Mouse (Mus musculus) G1E (cell line): Measurements from ENCODE around the gene Nrip2. TPM values are rescaled to one million over a fixed set of nuclear protein-coding genes. Genes with fewer than 3 reads are reported as not detected.

Experiments
- ATAC-seq: 2 replicates; pipeline ENCODE4 v1.8.0; 2016; ENCODE audit warnings: mild to moderate bottlenecking; ENCODE audit not compliant: insufficient number of reproducible peaks, poor library complexity, low FRiP score, severe bottlenecking; ENCODE audit errors: extremely low read depth
- DNase-seq: peaks from one replicate; pipeline ENCODE4 v3.0.0; 2012; ENCODE audit warnings: low spot score
- H3K27me3 ChIP-seq: 2 replicates; pipeline ENCODE4 v1.6.1; 2012; ENCODE audit warnings: mild to moderate bottlenecking, low read length, inconsistent platforms; ENCODE audit not compliant: insufficient read depth
- H3K36me3 ChIP-seq: replicated peaks from 2 replicates; pipeline ENCODE3; 2012; ENCODE audit warnings: mild to moderate bottlenecking, inconsistent platforms
- H3K4me1 ChIP-seq: 2 replicates; pipeline ENCODE4 v1.6.1; 2012; ENCODE audit warnings: low read depth, low read length, inconsistent platforms, mixed read lengths; ENCODE audit not compliant: insufficient read depth
- H3K4me3 ChIP-seq: 2 replicates; pipeline ENCODE4 v1.5.1; 2012; ENCODE audit warnings: low read depth, mild to moderate bottlenecking, inconsistent platforms, low read length, moderate library complexity, mixed read lengths
- H3K9me3 ChIP-seq: replicated peaks from 2 replicates; pipeline ENCODE4 v1.6.1; 2012; ENCODE audit warnings: inconsistent platforms
- CTCF ChIP-seq: IDR thresholded peaks from 2 replicates; pipeline ENCODE4 v1.5.1; 2012; ENCODE audit warnings: low read depth, low read length, inconsistent platforms, mixed read lengths
- GATA1 ChIP-seq: IDR thresholded peaks from 2 replicates; pipeline ENCODE4 v1.6.1; 2012; ENCODE audit warnings: borderline replicate concordance, low read length, inconsistent platforms, mixed read lengths
- GATA2 ChIP-seq: IDR thresholded peaks from 2 replicates; pipeline ENCODE4 v1.6.1; 2012; ENCODE audit warnings: low read depth, low read length, inconsistent platforms, borderline replicate concordance
- POLR2AphosphoS5 ChIP-seq: IDR thresholded peaks from 2 replicates; pipeline ENCODE4 v1.6.1; 2012; ENCODE audit warnings: low read depth, low read length, inconsistent platforms; ENCODE audit not compliant: insufficient replicate concordance
- TAL1 ChIP-seq: conservative IDR thresholded peaks from 2 replicates; pipeline ENCODE4 v1.6.1; 2012; ENCODE audit warnings: low read depth, low read length, inconsistent platforms, mixed read lengths
- polyA plus RNA-seq: library from polyadenylated mRNA; stranded (reverse); fragments of >175 nt; gene quantifications from 2 replicates; pipeline ENCODE4 v1.2.3, GENCODE M21; 2012
- total RNA-seq, 2 experiments: library from RNA; stranded (forward) in 1 of 2; stranded (reverse) in 1 of 2; fragments of 200-1000 nt in 1 of 2; fragments of >200 nt in 1 of 2; fragmentation: Nextera tagmentation in 1 of 2; gene quantifications; 2 replicates each; pipeline ENCODE4 v1.2.3; 2014 to 2017

The Nrip2 gene
- total and polyA plus RNA-seq, 3 experiments, result 0.11 TPM; not detected in 2

GRCm38 (mm10) chr6:128438871-128439341 lies 39.8 kb downstream of the Nrip2 start:
- Histone ChIP-seq H3K9me3 (no peaks in the 10 kb centered on the region), H3K4me1 (peaks cover 37% of the 10 kb centered on the region), H3K36me3 (peaks cover 34% of the 10 kb centered on the region), H3K27me3 (no peaks in the 10 kb centered on the region), H3K4me3 (peak overlapping the region; percentile 97)
- TF ChIP-seq GATA2 (no peak), POLR2AphosphoS5 (no peak), CTCF (no peak), GATA1 (no peak), TAL1 (no peak)
- ATAC-seq (0 out of 2 replicates have a peak, but pooled peaks have one; percentile 0), DNase-seq (no peak)

GRCm38 (mm10) chr6:128440238-128440637 lies 41.1 kb downstream of the Nrip2 start:
- H3K27me3 ChIP-seq, result no peaks in the 10 kb centered on the region
- H3K36me3 ChIP-seq, result peaks cover 21% of the 10 kb centered on the region
- no peak overlapping the region for H3K4me3 ChIP-seq
- no peaks in the 10 kb centered on the region for H3K9me3 ChIP-seq
- H3K4me1 ChIP-seq, result peaks cover 27% of the 10 kb centered on the region
- no peak for DNase-seq
- TF ChIP-seq TAL1, result no peak
- TF ChIP-seq CTCF, result no peak
- no peak for TF ChIP-seq GATA1
- no peak for TF ChIP-seq POLR2AphosphoS5
- TF ChIP-seq GATA2, result no peak
- no peak for ATAC-seq

- no peak for DNase-seq
- H3K4me3 ChIP-seq, result no peak overlapping the region
These were observed 46.9 kb downstream of the Nrip2 start for GRCm38 (mm10) chr6:128445761-128446535.

GRCm38 (mm10) chr6:128447063-128447462 lies 48.0 kb downstream of the Nrip2 start:
- TF ChIP-seq POLR2AphosphoS5, result no peak
- TF ChIP-seq GATA1, result no peak
- TF ChIP-seq TAL1, result no peak
- TF ChIP-seq CTCF, result no peak
- TF ChIP-seq GATA2, result no peak
- Histone ChIP-seq H3K27me3 (no peaks in the 10 kb centered on the region), H3K4me1 (no peaks in the 10 kb centered on the region), H3K36me3 (no peaks in the 10 kb centered on the region), H3K4me3 (no peak overlapping the region), H3K9me3 (no peaks in the 10 kb centered on the region)
- DNase-seq (no peak), ATAC-seq (no peak)

More at GRCm38 (mm10) chr6:128445761-128446535, 46.9 kb downstream of the Nrip2 start:
- H3K9me3 ChIP-seq, result no peaks in the 10 kb centered on the region
- no peaks in the 10 kb centered on the region for H3K36me3 ChIP-seq
- ATAC-seq, result no peak; the same call in 1 of the 2 replicates
- TF ChIP-seq POLR2AphosphoS5, result no peak
- no peak for TF ChIP-seq TAL1
- no peak for TF ChIP-seq CTCF
- no peak for TF ChIP-seq GATA1
- TF ChIP-seq GATA2, result no peak
- no peaks in the 10 kb centered on the region for H3K27me3 ChIP-seq
- H3K4me1 ChIP-seq, result no peaks in the 10 kb centered on the region

GRCm38 (mm10) chr6:128455835-128456605 lies 56.9 kb downstream of the Nrip2 start:
- Histone ChIP-seq H3K9me3 (no peaks in the 10 kb centered on the region), H3K4me3 (no peak overlapping the region), H3K27me3 (0 out of 2 replicates have a peak, but pooled peaks cover 2% of the 10 kb centered on the region), H3K36me3 (no peaks in the 10 kb centered on the region), H3K4me1 (no peaks in the 10 kb centered on the region)
- ATAC-seq, result no peak
- no peak for DNase-seq
- TF ChIP-seq TAL1 (no peak), GATA2 (no peak), CTCF (no peak), GATA1 (no peak), POLR2AphosphoS5 (no peak)

- H3K9me3 ChIP-seq, result no peaks in the 10 kb centered on the region
- TF ChIP-seq GATA1 (no peak), POLR2AphosphoS5 (no peak), GATA2 (no peak), CTCF (no peak), TAL1 (no peak)
- no peaks in the 10 kb centered on the region for H3K36me3 ChIP-seq
- no peaks in the 10 kb centered on the region for H3K4me1 ChIP-seq
- 0 out of 2 replicates have a peak, but pooled peaks cover 2% of the 10 kb centered on the region for H3K27me3 ChIP-seq
- no peak overlapping the region for H3K4me3 ChIP-seq
- DNase-seq, result no peak
- no peak for ATAC-seq
These were observed 58.1 kb downstream of the Nrip2 start for GRCm38 (mm10) chr6:128457186-128457585.
